Mouse (Mus musculus): ENCODE measurements around the gene Spryd4.

DNA sequence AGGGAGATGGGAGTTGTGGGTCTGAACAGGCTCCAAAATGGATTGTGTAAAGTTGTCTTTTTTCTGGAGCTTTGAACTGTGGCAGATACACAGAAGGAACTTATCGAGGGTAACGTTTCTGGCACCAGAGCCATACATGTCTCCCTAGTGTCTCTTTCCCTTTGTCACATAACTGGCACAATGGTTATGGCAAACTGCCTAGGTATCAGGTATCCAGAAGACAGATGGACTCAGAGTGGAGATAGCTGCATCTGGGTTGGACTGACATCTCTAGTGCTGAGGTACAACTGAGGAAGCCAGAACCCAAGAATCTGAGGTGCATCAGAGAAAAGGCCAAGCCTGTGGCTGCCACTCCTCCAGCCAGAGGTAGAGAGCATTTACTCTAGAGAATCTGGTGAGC is 1.5 kb downstream of the Spryd4 start:
- TF ChIP-seq GATA1 (IDR thresholded peaks at IDR 0.05; ENCODE audit: borderline replicate concordance, low read length) (no peak), FLI1 (IDR thresholded peaks at IDR 0.05; ENCODE audit: low read length) (no peak)
